Mouse (Mus musculus) stomach, embryonic 14.5 days (tissue): ENCODE data around the gene Fam174a. TPM values are rescaled to one million over a fixed set of nuclear protein-coding genes. Genes with fewer than 3 reads are reported as not detected.

Experiments used
- ATAC-seq: fragments of 200-750 bp; cut with Nextera tagmentation; 2 replicates; pipeline ENCODE4 v1.8.0; 2017; ENCODE audit warnings: low read depth, moderate TSS enrichment; ENCODE audit not compliant: insufficient number of reproducible peaks, insufficient read depth, low FRiP score
- H3K27ac ChIP-seq: fragments of 300-500 bp; sonication (generic); 2 replicates; pipeline ENCODE4 v1.5.1; 2014; ENCODE audit warnings: mild to moderate bottlenecking, low read length, moderate library complexity, mixed read lengths
- H3K27me3 ChIP-seq: fragments of 300-500 bp; sonication (generic); 2 replicates; pipeline ENCODE4 v1.6.1; 2014; ENCODE audit warnings: low read length, control low read depth, mixed read lengths; ENCODE audit not compliant: control insufficient read depth, insufficient read depth
- H3K36me3 ChIP-seq: fragments of 300-500 bp; sonication (generic); 2 replicates; pipeline ENCODE4 v1.6.1; 2014; ENCODE audit warnings: mild to moderate bottlenecking, control low read depth, low read length, moderate library complexity, mixed read lengths; ENCODE audit not compliant: control insufficient read depth, insufficient read depth
- H3K4me1 ChIP-seq: fragments of 300-500 bp; sonication (generic); 2 replicates; pipeline ENCODE4 v1.6.1; 2014; ENCODE audit warnings: low read length, control low read depth, mixed read lengths; ENCODE audit not compliant: control insufficient read depth, insufficient read depth
- H3K4me2 ChIP-seq: fragments of 300-500 bp; sonication (generic); replicated peaks from 2 replicates; pipeline ENCODE4 v1.6.1; 2014; ENCODE audit warnings: low read depth, low read length, control low read depth
- H3K4me3 ChIP-seq: fragments of 300-500 bp; sonication (generic); 2 replicates; pipeline ENCODE4 v1.5.1; 2014; ENCODE audit warnings: low read depth, low read length, control low read depth
- H3K9ac ChIP-seq: fragments of 300-500 bp; sonication (generic); replicated peaks from 2 replicates; pipeline ENCODE4 v1.6.1; 2014; ENCODE audit warnings: low read depth, mild to moderate bottlenecking, control low read depth, low read length, moderate library complexity, mixed read lengths
- H3K9me3 ChIP-seq: fragments of 300-500 bp; sonication (generic); 2 replicates; pipeline ENCODE4 v1.6.1; 2016; ENCODE audit warnings: low read depth, low read length, control low read depth; ENCODE audit not compliant: control insufficient read depth
- WGBS: fragments of 180-500 bp; shearing (Covaris S2); extraction: QIAGEN DNeasy Blood & Tissue Kit; methylation state at CpG from one replicate; pipeline ENCODE4 v1.1.7; 2014; 5-methylcytosine and 5-hydroxymethylcytosine counted together
- polyA plus RNA-seq: library from polyadenylated mRNA; unstranded; fragments of >200 nt; fragmentation: Nextera tagmentation; extraction: Ambion mirVana; gene quantifications from 2 replicates; pipeline ENCODE4 v1.2.1, GENCODE M21; 2014

The Fam174a gene
- polyA plus RNA-seq, 1 experiment from 2014 or later, result 27.5 TPM

DNA sequence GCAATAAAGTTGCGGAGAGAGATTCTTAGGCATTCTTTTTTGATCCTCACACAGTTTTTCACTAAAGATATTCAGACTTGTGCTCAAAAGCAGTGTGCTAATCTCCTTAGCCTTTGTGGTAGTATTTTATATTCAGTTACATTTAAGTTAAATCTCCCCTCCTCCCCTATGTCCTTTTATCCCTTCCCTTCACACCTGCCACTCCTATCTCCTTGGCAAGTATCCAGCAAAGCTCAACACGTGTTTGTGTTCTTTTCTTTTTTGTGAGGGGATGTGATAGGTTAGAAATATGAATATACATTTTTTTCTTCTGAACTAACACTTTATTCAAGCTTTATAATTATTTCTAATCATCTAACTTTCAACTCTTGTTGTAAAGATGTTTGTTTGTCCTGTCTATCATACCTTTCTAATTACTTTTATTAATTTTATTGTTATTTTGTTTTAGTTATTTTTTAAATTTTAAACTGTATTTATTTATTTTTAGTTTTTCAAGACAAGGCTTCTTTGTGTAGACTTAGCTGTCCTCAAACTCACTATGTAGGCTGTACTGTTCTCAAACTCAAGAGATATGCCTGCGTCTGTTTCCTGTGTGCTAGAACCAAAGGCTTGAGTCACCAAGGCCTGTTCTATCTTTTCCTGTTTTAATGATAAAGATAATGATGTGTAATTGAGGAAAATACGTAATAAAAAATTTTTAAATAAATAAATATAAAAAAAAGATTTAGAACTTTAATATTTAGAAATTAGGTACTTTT lies 53.4 kb downstream of the Fam174a start:
- no peak for ATAC-seq
- no peaks in the 10 kb centered on the region for H3K36me3 ChIP-seq
- no peak overlapping the region for H3K27ac ChIP-seq
- no peaks in the 10 kb centered on the region for H3K9me3 ChIP-seq
- no peaks in the 10 kb centered on the region for H3K27me3 ChIP-seq
- H3K4me3 ChIP-seq, result no peak overlapping the region
- WGBS, result 73% methylated on average over 4 of the region's 4 CpGs
- H3K9ac ChIP-seq, result no peak overlapping the region
- no peaks in the 10 kb centered on the region for H3K4me1 ChIP-seq
- H3K4me2 ChIP-seq, result no peak overlapping the region

- WGBS, result 93% methylated on average over 4 of the region's 4 CpGs
- no peaks in the 10 kb centered on the region for H3K9me3 ChIP-seq
- ATAC-seq, result no peak
Measured at GRCm38 (mm10) chr1:95367748-95368147, 54.3 kb downstream of the Fam174a start.

GRCm38 (mm10) chr1:95375443-95375842 lies 62.0 kb downstream of the Fam174a start:
- Histone ChIP-seq H3K27me3 (no peaks in the 10 kb centered on the region), H3K9me3 (no peaks in the 10 kb centered on the region), H3K9ac (no peak overlapping the region), H3K36me3 (no peaks in the 10 kb centered on the region), H3K4me2 (no peak overlapping the region), H3K4me3 (no peak overlapping the region), H3K4me1 (no peaks in the 10 kb centered on the region), H3K27ac (no peak overlapping the region)
- WGBS, result 76% methylated on average over 6 of the region's 6 CpGs
- no peak for ATAC-seq

More at GRCm38 (mm10) chr1:95367748-95368147, 54.3 kb downstream of the Fam174a start:
- Histone ChIP-seq H3K4me1 (no peaks in the 10 kb centered on the region), H3K4me3 (no peak overlapping the region), H3K27me3 (no peaks in the 10 kb centered on the region), H3K4me2 (no peak overlapping the region), H3K27ac (no peak overlapping the region), H3K36me3 (no peaks in the 10 kb centered on the region), H3K9ac (no peak overlapping the region)

DNA sequence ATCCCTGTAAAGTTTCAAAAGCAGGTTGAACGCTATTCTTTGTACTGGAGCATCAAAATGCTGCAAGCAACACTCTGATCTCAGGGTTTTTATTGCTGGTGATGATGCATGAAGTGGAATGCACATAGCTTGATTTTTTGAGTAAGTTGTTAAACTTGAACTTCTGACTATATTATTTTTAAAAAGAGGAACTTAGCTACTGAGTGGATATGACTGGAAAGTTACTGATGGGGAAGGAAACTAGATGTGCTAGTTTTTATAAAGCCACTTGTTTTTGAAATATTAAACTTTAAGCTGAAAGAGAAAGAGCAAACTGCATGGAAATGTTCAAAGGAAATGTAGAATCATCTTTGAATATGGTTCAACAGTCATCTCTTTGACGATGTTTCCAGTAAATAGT lies 67.6 kb downstream of the Fam174a start:
- no peak for ATAC-seq
- H3K9ac ChIP-seq, result no peak overlapping the region
- H3K4me3 ChIP-seq, result no peak overlapping the region
- no peaks in the 10 kb centered on the region for H3K36me3 ChIP-seq
- no peak overlapping the region for H3K27ac ChIP-seq
- H3K4me1 ChIP-seq, result no peaks in the 10 kb centered on the region
- H3K27me3 ChIP-seq, result no peaks in the 10 kb centered on the region
- H3K4me2 ChIP-seq, result no peak overlapping the region
- 73% methylated on average over 2 of the region's 2 CpGs for WGBS
- H3K9me3 ChIP-seq, result no peaks in the 10 kb centered on the region
